Mouse (Mus musculus): Measurements from ENCODE around the gene Ptprk.

The Ptprk gene

DNA sequence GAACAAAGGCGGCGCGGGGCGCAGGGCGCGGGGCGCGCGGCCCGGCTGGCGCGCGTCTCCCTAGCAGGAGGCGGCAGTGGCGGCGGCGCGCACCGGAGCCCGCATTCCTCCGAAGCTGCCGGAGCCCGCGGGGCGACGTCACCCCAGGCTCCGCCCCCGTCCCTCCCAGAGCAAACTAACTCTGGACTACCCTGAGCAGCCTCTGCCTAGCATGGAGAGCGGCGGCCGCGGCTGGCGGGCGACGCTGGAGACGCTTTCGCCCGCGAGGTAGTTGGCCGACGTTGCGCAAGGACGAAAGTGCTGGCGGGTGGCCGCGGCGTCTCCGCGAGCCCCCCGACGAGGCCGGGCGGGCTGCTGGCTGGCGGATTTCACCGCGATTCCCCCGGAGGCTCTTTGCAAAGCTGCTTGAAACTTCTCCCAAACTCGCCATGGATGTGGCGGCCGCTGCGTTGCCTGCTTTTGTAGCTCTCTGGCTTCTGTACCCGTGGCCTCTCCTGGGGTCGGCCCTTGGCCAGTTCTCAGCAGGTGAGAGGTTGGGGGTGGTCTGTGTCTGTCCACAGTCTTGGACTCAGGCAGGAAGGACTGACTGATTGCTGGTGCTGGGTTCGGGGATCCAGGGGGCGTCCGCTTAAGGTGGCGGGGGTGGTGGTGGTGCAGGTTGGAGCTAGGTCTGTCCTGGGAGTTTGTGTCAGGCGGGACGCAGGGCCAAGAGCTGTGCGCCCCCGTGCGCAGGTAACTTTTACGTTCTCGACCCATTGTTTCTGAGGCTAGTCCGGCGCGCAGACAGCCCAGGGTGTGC is at the start of gene Ptprk:
TSS of gene Ptprk (plus strand) at position 168 of the 799 bp plus-strand sequence.
- peak; percentile 96 to 97 for DNase-seq

DNA sequence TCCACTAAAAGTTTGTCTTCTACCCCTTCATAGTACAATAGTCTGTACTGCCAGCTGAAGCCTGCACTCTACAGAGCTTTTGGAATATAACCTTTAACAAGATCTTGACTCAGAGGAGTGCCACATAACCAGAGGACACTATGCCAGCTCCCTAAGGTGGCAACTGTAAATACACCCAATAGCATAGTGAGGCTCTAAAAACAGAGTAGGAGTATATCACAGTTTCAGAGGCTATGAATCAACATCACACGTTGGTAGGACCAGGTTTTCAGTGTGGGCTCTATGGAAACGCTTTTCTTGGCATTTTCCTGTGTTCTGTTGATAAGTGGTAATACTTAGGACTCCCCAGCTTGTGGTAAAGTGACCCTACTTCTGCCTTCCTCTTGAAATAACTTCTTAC is 46.8 kb upstream of the Ptprk start:
- DNase-seq = no peak

DNA sequence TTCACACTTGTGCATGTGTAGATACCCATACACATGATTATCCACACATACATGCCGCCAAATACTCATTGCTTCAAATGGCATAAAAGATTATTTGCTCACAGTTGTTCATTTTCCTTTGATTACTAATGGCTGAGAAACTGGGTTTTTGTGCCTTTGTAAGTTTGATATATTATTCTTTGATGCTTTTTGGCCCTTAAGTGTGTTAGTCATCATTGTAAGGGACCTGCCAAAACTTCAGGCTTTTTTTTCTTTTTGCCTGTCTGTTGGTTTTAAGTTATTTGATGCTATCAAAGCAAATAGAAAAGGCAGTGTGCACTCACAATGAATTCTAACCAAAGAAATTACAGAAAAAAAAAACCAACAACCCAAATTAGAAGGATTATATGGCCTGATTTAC is 38.2 kb upstream of the Ptprk start:
- DNase-seq = no peak

DNA sequence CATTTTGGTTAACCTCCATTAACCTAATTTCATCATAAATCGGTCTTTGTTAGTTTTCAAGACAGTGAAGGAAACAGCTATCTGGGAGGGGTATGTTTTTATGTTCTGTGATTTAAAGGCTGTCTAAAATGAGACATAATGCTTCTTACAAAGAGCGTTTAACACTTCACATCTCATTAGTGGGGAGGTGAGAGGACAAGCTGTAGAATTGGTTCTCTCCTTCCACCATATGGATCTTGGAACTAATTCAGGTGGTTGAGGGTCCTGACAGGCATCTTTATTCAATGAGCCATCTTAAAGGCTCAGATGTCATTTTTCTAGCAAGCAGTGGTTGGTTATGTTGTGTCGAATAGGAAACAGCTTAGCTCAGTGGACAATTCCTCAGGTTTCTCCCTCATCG is 19.9 kb upstream of the Ptprk start:
- DNase-seq = no peak

DNA sequence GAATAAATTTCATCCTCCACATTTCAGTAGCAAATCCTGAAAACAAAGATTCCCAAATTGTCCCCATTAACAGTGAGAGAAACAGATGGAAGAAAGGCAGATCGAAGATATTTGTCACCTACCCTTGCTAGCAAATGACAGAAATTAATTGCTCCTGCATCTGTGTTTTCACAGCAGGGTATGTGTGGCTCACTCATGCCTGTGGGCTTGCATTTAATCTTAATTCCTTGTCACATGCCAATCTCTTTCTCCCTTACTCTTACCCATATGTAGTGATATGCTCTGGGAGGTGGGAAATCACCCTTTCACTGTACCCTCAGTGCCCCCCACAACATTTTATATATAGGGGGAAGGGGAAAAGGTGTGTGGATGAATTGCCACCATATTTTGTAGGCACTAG is 15.4 kb upstream of the Ptprk start:
- DNase-seq = no peak

DNA sequence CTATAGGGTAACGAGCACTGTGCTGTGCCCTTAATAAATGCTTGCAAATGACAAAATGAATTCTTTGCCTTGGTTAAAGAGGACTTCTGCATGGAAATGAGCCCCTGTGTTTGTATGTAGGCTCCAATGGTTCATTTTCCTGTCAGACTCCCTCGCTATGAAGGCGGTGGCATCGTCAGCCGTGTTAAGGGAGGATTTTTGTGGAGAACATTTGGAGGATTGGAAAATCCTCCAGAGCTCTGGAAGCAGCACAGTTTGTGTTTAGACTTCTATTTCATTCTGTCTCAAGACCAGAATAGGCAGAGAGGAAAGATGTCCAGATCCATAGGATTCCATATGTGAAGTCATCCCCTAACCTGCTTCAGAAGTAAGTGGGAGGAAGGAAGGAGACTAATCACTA is 6.6 kb upstream of the Ptprk start:
- no peak for DNase-seq

DNA sequence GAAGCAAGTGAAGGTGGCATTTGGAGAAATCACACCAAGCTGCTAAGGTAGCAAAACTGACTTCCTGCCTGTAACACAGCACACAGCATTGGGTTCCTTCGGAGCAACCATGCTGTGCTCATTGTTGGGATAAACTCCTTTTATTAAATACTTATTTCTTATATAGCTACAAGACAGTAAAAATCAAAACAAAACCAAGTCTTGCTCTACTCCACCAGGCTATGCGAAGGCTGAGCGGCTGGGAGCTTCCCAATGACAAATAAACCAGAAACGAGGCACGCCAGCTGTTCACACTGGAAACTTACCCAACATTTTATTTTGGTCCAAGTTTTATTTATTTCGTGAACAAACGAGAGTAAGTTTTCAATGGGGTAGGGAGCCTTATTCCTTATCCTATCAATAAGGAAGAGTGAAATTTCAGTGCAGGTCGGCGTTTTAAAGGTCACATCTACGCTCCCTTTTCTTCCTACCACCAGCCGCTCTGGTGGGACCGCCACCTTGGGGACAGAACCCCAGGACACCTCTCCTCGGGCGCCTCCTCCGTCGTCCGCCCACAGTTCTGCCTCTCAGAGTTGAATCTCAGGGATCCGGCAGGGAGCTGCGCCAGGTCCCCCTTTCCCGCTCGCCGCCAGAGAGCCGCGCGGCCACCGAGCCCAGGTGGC is 498 bp upstream of the Ptprk start:
- DNase-seq = peak; percentile 17 to 39

DNA sequence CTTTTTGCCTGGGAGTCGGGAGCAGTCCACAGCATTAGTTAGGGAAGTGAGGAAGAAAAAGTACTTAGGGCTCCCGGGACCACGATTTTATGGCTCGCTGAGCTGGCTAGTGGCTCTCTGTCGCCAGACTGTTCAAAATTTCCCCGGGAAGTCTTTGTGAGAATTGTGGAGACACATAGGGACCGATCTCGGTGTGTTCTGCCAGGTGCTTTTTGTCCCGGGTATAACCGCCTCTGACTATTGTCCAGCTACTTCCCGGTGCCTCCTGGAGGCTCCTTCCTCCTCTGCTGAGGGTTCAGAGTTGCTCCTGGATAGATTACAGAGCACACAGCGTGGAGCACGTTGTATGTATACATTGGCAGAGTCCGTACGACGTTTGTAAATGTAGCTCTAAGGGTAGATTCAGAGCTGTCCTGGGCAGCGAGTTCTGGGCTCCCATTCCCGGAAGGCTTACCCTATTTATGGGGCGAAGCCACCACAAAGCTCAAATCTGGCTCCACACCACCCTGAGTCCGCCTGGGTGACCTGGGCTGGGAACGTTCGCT is 943 bp downstream of the Ptprk start:
- DNase-seq = peak; percentile 46 to 53

DNA sequence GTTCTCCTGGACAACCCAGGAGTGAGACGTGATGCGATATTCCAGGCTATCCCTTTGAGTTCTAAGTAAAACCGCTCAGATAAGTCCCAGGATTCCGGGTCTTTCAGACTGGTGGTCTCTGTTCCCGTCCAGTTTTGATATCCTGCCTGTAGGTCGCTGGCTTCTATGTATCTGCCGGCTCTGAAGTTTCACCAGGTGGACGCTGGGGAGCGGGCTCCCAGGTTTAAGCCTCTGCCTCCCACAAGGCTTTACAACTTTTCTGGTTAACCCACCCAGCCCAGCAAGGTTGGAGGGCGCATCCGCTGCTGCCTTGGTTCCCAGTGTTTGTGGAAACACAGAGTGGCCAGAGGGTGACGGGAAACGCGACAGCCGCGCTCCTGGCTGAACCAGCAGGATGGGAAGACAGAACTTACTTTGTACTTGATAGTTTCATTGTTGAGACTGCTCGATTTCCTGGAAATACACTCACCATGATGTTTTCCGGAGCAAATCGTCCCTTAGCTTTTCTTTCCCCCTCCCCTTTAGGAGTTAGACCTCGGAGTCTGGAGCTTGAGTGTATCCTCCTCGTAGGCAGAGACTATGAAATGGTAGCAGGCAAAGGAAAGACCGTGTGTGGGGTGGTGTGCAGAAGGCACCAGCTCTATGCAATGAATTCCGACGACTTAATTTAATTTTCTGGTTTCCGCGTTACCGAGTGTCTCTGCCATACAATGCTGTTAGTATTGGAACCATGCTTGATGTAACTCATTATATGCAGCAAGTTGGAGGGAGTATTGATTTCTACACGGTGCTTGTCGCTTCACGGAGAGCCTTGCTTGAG is 1.6 kb downstream of the Ptprk start:
- DNase-seq = peak; percentile 47 to 60

DNA sequence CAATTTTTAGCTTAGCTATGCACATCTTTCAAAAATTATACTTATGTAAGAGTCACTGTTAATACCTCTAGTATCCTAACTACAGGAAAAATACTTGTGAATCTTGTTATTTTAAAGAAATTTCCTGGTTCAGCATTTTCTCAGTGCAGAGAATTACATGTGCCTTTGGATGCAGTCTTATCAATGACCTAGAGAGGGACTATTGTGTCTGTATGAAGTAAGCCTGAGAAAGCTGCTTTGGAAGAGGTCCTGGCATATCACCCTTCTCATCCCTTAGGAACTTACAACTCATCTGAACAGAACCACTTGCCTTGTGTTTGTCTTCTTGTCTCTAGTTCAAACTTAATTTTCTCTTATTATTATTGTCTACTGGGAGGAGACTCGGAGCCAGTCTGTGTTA is 3.6 kb downstream of the Ptprk start:
- no peak for DNase-seq

DNA sequence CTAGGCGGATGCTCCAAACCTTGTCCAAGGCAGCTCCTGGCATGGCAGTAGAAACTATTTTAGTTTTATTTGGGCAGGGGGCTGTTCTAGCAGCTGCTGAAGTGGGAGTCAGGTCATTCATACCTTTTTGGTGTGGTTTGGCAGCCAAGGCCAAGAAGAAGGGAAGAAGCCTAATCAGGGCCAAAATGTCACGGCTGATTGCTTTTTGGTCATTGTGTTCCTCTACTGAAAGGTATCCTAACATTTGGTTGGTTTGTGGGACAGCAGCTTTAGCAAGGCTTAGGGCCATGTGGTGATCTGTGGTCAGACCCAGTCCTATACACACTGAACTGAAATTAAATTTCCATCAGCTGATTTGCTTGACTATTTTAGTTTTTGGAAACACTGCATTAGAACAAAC is 6.6 kb downstream of the Ptprk start:
- DNase-seq = peak in 1 of 2 experiments; percentile 54

DNA sequence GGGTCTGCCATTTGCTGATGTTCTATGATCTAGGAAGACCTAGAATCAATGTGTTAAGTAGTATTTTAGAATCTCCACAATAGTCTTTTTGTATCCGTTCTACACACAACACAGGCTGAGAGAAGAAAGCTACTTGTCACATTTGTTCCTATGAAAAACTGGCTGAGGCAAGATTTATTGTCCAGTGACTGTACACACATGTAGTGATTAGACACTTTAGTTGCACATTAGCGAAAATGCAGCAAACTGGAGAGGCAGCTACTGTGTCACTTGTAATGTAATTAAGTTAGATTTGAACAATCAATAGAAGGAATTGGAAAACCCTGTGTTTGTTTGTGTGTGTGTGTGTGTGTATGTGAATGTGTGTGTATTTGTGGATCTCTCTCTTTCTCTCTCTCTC is 8.6 kb downstream of the Ptprk start:
- DNase-seq = no peak

DNA sequence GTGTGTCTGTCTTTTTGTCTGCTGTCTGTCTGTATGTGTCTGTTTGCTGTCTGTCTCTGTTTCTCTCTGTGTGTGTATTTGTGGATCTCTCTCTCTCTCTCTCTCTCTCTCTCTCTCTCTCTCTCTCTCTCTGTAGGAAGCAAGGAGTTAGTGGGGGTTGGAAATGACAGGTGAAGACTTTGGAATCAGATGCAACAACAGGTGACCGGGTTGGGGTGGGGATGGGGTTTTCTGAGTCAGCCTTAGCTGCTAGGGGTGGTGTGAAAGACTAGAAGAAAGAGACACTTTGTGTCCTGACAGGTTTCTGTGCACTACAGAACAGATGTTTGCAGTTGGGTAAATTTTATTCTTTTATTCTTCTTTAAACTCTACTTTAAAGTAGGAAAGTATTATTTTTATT is 9.0 kb downstream of the Ptprk start:
- DNase-seq = no peak

DNA sequence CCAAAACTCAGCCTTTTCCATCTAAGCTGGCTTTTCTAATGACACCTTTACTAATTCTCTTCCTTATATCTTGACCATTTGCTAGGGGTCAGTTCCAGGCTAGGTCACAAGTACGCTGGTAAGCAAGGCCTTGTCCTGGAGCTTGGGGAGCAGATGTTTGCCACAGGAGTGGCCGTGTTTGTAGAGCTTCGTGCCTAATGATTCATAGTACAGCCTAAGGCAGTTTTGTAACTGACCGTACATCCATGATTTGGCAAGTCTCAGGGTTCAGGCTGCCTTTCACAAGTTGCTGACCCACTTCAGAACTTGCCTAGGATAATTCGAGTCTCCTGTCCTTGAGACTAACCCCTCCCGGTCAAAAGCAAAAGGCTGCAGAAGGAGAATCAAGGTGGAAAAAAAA is 12.7 kb downstream of the Ptprk start:
- peak; percentile 39 to 62 for DNase-seq

DNA sequence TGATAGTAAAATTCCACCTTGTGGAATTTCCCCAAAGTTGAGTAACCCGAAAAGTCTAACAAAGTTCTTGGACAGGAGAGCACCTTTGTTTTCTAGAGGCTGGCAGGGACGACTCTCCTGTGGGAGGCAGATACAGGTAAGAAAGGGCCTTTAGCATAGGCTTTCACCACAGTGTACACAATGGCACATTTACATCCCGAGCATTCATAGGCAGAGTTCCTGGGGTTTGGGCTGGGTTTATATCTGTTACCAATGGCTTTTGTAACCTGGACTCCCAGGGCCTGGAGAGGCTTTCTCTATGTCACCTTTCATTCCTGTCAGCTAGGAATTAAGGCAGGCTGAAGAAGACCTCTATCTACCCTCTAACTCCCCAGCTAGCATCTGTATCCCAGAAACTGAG is 13.1 kb downstream of the Ptprk start:
- DNase-seq = no peak

DNA sequence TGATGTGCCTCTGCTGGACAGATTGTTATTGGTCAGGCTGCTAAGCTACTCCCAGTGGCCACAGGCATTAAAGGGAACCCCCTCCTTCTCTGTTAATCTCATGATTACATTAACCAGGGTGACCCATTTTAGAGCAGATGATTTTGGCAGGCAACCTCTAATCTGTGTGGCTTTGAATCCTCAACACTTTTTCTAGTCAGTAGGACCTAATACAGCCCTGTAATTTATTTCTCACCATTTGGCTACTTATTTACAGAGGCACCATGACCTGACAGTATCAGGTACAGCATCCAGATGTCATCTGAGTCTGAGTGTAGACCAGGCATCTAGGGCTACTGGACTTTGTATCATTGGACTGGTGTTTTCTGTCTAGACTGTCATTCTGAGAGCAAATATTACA is 21.4 kb downstream of the Ptprk start:
- peak; percentile 32 to 86 for DNase-seq

DNA sequence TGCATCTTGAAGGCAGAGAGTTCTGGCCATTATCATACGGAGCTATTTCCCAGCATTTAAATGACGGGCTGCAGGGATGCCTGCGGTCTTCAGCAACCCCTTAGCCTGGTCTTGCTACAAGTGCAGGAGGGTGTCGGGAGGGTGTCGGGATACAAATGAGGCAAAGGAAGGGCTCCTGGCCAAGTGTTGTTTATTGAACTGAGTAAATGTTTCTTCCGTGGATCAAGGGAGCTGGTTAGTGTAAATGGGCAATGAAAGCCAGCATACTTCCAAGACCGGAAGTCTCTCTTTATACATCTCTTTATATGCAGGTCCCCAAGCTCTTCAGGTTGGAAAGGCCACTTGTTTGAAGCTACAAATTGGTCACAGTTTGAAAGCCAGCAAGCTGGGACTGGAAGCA is 23.0 kb downstream of the Ptprk start:
- DNase-seq = peak in 1 of 2 experiments; percentile 33

DNA sequence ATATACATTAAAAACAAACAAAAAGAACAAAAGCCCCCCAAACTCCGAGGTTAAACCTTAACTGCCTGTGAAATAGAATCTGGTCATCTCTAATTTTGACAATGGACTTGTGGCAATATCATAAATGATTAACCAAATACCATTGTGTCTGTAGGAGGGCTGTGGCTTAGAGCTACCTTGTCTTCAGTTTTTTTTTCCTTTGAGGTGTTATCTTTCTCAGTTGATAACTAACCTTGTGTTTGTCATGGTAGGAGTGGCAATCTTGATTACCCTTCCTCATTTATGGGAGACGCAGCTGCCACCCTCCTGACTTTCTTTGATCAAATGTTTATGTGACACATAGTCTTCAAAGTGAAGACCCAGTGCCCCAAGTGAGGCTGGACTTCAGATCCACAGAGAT is 24.3 kb downstream of the Ptprk start:
- no peak for DNase-seq

DNA sequence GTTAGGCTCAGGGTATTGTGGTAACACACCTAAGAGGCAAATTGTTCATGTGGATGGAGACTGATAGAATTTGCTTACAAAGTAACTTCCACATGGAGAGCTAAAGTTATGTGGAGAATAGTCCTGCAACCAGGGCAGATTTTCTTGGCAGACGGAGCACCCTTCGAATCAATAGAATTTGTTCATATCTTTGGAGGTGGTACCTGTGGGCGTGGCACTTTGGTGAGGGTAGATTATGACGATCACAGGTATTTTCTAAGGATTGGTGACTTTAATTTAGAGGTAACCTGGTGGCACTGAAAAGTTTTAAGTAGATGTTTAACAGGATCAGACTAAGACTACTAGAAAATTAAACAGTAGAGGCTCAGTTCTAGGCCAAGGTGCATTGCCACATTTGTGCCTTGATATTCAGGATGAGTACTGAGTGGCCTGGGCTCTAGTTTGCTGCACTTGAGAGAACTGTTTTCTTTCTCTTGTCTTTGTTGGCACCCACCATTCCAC is 28.8 kb downstream of the Ptprk start:
- DNase-seq = peak in 1 of 2 experiments; percentile 27

DNA sequence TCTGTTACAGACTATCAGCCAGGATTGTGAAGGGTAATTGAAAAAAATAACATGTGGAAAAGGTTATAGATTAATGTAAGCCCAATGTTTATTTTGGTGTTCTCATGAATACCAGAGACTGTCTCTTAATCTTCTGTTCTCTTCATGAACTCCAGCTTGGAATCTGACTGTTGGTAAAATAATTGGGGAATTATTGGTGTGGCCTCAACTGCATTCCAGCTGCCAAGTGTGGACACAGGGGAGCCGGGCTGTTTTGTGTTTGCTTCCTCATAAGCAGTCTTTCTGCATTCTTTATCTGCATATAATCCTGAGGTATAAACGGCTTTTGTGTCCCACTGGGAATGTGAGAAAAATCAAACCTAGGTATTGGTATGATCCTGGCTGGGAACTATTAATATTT is 29.3 kb downstream of the Ptprk start:
- no peak for DNase-seq

DNA sequence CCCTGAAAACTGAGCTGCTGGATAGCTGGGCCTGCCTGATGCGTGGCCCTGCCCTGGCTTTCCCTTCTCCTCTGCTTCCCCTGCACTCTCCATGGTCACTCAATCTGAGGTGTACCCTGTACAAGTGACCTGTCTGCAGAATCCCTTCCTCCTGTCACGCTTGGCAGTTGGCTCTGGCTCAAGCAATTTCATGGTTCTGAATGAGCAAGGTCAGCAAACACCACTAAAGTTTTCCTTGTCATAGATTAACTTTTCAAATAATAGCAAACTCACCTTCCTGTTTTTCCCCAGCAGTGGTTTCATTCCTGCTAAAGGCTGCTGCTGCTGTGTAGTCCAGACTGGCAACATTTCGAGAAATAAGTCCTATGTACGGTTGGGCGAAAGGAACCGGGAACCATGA is 30.6 kb downstream of the Ptprk start:
- DNase-seq = peak; percentile 81 to 92

DNA sequence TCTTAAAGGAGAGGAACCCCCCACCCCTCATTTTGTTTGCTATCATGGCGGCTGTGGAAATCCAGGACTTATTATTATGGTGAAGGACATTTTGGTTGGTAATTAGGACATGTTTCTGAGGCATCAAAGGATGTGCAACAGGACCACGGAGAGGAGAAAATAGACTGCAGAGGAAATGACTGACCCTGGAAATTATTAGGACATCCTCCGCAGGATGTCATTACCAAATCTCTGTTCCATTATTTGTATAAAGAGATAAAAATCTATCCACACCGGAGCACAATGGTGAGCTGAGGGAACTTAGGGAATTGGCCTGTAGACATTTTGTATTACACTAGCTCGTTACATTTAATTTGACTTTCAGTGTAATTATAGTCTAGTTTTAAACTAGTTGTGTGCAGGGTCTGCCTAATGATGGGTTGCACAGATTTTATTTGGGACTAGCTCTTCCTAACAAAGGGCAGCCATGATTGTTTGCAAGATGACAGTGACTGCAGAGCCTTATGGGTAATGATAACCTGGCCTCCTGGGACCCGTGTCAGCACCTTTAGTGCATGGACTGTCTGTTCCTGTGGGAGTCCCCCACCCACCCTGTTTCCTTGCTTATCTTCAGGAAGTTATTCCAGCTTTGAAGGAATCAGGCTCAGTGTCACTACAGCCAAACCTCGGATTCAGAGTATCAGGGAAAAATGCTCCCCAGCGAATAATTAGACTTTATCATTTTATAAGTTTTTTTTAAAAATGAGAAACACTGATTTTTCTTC is 38.4 kb downstream of the Ptprk start:
- peak; percentile 37 to 47 for DNase-seq

Data from kidney, postnatal 36 days (tissue).